Mouse (Mus musculus) spleen, adult 2 months (tissue): ENCODE results near the gene Rffl.

Experiments
- CTCF ChIP-seq: fragments of 200-500 bp; IDR thresholded peaks from 2 replicates; pipeline ENCODE4 v1.5.1; 2011; ENCODE audit warnings: mild to moderate bottlenecking, inconsistent platforms; ENCODE audit not compliant: insufficient read depth, insufficient read length, insufficient replicate concordance; ENCODE audit errors: extremely low read depth
- POLR2A ChIP-seq: fragments of 200-500 bp; IDR thresholded peaks from 2 replicates; pipeline ENCODE4 v1.6.1; 2011; ENCODE audit warnings: low read depth, low read length, inconsistent platforms

- TF ChIP-seq POLR2A (no peak), CTCF (no peak)
Measured at GRCm38 (mm10) chr11:82860759-82861158, 10.3 kb downstream of the Rffl start.
